In genomic region chr11:87591526-87592353, GRCm38 (mm10) we compare ENCODE assay signal across 8 mouse cellular contexts. TPM values are rescaled to one million over a fixed set of nuclear protein-coding genes. Genes with fewer than 3 reads are reported as not detected.
DNase-seq lines count a peak whose midpoint lies in the region; ATAC-seq lines count a peak whose summit lies in the region.

Gene Mtmr4 (plus strand): TSS chr11:87592162.

- ATAC-seq in hindbrain, embryonic 12.5 days (ENCODE audit: low FRiP score): peak; percentile 97

- H3K4me3 ChIP-seq in hindbrain, embryonic 12.5 days: peak within 1 kb of the TSS; percentile 79

- H3K36me3 ChIP-seq in hindbrain, embryonic 12.5 days: peaks cover 7% of the 10 kb centered on the region; the same call in 1 of the 2 replicates

- H3K4me2 ChIP-seq in hindbrain, embryonic 12.5 days (replicated peaks): peak within 1 kb of the TSS; percentile 87

- peak within 1 kb of the TSS; percentile 90 for H3K27ac ChIP-seq in hindbrain, embryonic 12.5 days

- peaks cover 58% of the 10 kb centered on the region for H3K4me1 ChIP-seq in hindbrain, embryonic 12.5 days

- H3K9ac ChIP-seq in hindbrain, embryonic 12.5 days: peak within 1 kb of the TSS; percentile 86

- DNase-seq in NIH3T3 (ENCODE audit: low read depth): peak; percentile 99
- DNase-seq in cerebellum, postnatal 10 days: peak; percentile 99 to 100
- peak; percentile 100 for DNase-seq in frontal cortex, postnatal 10 days (ENCODE audit: low spot score in 2 of 2)
- peak; percentile 89 to 96 for DNase-seq in layer of hippocampus, postnatal 25 days (ENCODE audit: extremely low spot score in 1 of 2, low spot score in 1 of 2)
- peak; percentile 100 for DNase-seq in lung, postnatal 25 days (ENCODE audit: low spot score)
- peak; percentile 99 for DNase-seq in retina, embryonic 14.5 days (ENCODE audit: low spot score)
- peak; percentile 97 for DNase-seq in thymus, postnatal 4 days

- H3K9me3 ChIP-seq in hindbrain, embryonic 12.5 days (replicated peaks): no peaks in the 10 kb centered on the region

- under 1% methylated on average over 61 of the region's 61 CpGs for WGBS in hindbrain, embryonic 12.5 days

- no peaks in the 10 kb centered on the region for H3K27me3 ChIP-seq in hindbrain, embryonic 12.5 days

RNA-seq across cellular contexts. Expression of gene Mtmr4, which starts in this region (rescaled TPM):
- polyA plus RNA-seq in hindbrain, embryonic 12.5 days (2016; fragmentation: Nextera tagmentation; extraction: Ambion mirVana): 81.2 and 86.8 TPM in 2 replicates
- total RNA-seq in layer of hippocampus, postnatal 25 days (2021): 10 to 100 TPM; 72.8 to 89.7 TPM

Comparison
In these comparisons a context has a peak if more than half of its experiments do, and no peak if none do; other contexts are left out.
1. Peak in every context shown above with its lines: DNase-seq, ATAC-seq, H3K4me3 ChIP-seq and H3K27ac ChIP-seq.